Mouse (Mus musculus) ZHBTc4 (cell line): ENCODE measurements at regions not wholly inside any gene's neighbourhood (a gene's known extent, or its start where the extent isn't known, plus 50 kb on each side); places are given as distances from the start of the nearest gene placed in this dataset.
A peak's percentile ranks its signal among the peaks of the same experiment; 100 is the strongest.

Source experiments
- DNase-seq: peaks from one replicate; pipeline ENCODE4 v3.0.0-alpha.2; 2011; ENCODE audit warnings: low read depth, low spot score

- DNase-seq = peak; percentile 14
These were observed 744.6 kb downstream of the Inhba start for GRCm38 (mm10) chr13:16756264-16756663.

DNA sequence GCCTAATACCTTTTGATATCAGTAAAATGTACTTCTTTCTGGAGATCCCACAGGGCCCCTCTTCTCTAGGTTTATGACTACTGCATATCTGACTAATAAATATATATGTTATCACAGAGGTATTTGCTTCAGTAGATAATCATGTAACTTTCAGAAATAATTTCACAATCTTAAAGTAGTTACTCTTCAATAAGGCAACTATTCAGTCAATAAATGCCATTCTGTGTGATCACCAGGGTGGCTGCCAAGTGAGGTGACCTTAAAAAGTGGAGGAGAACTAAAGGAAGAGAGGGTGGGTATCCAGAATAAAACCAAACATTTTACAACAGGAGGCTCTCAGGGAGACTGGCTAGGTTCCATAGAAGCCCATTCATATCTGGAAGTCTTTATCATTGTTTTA is 748.4 kb downstream of the Inhba start:
- DNase-seq = no peak

GRCm38 (mm10) chr13:16761415-16761814 is 749.8 kb downstream of the Inhba start:
- peak; percentile 25 for DNase-seq

DNA sequence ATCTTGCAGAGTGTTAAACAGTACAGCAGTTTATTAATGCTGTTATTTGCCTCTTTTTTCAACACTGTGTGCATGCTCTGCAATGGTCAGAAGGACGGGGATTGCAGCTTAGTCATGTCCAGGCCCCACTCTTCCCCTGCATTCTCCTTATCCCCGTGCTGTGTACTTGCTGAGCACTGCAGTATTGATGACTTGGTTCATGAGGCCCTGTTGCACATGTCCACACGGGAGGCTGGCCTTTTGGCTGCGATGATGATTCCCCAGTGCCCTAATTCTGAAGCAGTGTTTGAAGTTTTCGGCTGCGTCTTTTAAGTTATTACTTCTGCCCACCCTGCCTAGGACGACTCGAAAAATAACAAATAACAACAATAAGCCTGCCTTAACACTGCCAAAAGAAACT is 750.7 kb downstream of the Inhba start:
- DNase-seq = no peak

- no peak for DNase-seq
These were observed 751.3 kb downstream of the Inhba start for GRCm38 (mm10) chr13:16762727-16763512.

- DNase-seq = peak; percentile 69
These were observed 752.1 kb downstream of the Inhba start for GRCm38 (mm10) chr13:16763746-16764145.

DNA sequence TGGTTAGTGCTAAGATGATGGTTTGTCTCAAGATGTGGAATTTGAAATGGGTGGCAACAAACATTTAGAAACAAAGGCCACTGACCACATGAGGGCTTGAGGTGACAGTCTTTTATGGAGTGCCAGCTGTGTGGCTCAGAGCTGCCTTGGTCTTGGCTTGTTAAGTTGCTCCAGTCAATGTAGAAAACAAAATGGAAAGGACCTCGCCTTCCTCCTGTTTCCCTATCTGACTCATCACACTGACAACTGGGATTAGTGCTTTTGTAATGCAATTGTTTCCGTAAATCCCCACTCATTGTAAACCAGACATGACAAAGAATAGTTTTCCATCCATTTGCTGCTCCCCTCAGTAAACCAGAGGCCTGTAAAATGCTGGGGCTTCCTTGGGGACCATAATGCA is 757.8 kb downstream of the Inhba start:
- peak; percentile 75 for DNase-seq

- peak; percentile 60 for DNase-seq
These were observed 758.3 kb downstream of the Inhba start for GRCm38 (mm10) chr13:16769848-16770422.

DNA sequence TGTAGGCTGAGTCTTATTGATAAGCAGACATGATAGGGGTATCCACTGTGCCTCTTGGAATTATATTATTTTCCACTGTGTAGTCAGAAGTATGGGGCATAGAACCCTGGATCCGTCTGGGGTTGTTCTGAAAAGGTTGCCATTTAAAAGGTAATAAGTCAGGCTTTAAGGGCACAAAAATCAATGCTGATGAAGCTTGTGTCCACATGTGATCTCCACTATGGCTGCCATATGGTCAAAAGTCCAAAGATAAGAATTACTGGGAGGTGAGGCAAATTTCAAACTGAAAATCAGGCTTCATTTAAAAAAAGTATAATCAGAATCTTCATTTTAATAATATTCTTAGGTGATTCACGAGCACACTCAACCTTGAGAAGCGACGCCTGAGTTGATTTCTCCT is 760.2 kb downstream of the Inhba start:
- no peak for DNase-seq

DNA sequence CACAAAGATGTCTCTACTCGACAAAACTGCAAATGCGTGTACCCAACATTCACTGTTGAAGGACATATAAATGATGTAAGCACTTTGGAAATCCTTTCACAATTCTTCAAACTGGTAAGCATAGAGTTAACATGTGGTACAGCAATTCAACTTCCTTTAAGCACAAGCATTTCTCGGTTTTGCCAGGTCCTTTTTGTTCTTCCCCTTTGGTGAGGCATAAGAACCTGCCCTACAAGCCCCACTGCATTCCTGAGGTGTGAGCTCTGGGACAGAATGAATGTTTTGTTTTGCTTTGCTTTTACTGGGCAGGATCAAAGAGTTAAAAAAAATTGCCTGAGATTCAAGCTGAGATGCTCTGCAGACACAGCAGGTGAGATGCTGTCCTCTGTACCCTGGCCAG is 793.9 kb downstream of the Inhba start:
- DNase-seq = no peak
